9 mouse cellular contexts compared by ENCODE assay signal in genomic region chr15:84073911-84074704, GRCm38 (mm10). TPM values are rescaled to one million over a fixed set of nuclear protein-coding genes. Genes with fewer than 3 reads are reported as not detected.
DNase-seq lines count a peak whose midpoint lies in the region; ATAC-seq and TF ChIP-seq lines count a peak whose summit lies in the region.
"Had no signal": no experiment of that assay in that cellular context is flagged by ENCODE, and none has a peak within 500 bp of the region (broad histone marks: within the 10 kb centered on the region; RNA-seq: fewer than 3 reads in every experiment).

No protein-coding gene starts in this region.

- no peaks in the 10 kb centered on the region for H3K36me3 ChIP-seq in heart, adult 2 months (ENCODE audit: control insufficient read depth, insufficient read depth, low read length)
- H3K36me3 ChIP-seq in midbrain, embryonic 13.5 days: no peaks in the 10 kb centered on the region
- no peaks in the 10 kb centered on the region for H3K36me3 ChIP-seq in stomach, postnatal 0 days (ENCODE audit: control insufficient read depth, insufficient read depth, low read length)

- H3K4me3 ChIP-seq in heart, adult 2 months: no peak overlapping the region
- H3K4me3 ChIP-seq in midbrain, embryonic 13.5 days (replicated peaks): no peak overlapping the region
- no peak overlapping the region for H3K4me3 ChIP-seq in stomach, postnatal 0 days (ENCODE audit: low read depth, low read length)

- no peaks in the 10 kb centered on the region for H3K4me1 ChIP-seq in heart, adult 2 months (ENCODE audit: control insufficient read depth, insufficient read depth, low read length)
- H3K4me1 ChIP-seq in midbrain, embryonic 13.5 days (replicated peaks): peaks cover 25% of the 10 kb centered on the region
- no peaks in the 10 kb centered on the region for H3K4me1 ChIP-seq in stomach, postnatal 0 days (replicated peaks; ENCODE audit: control insufficient read depth, insufficient read depth)

- WGBS in heart, adult 2 months: 12% methylated on average over 15 of the region's 15 CpGs
- 6% methylated on average over 15 of the region's 15 CpGs for WGBS in midbrain, embryonic 13.5 days
- 16% methylated on average over 13 of the region's 15 CpGs for WGBS in stomach, postnatal 0 days

- no peaks in the 10 kb centered on the region for H3K79me2 ChIP-seq in heart, adult 2 months (replicated peaks; ENCODE audit: control insufficient read depth, insufficient read depth, low read length)

- peak; percentile 21 to 77 for DNase-seq in heart, adult 2 months
- DNase-seq in heart, adult 11 months: no peak
- peak; percentile 61 for DNase-seq in adipocyte (ENCODE audit: low spot score)
- peak; percentile 86 for DNase-seq in embryo, embryonic 10.5 days (ENCODE audit: low spot score)
- DNase-seq in heart, postnatal 10 days: peak; percentile 50 to 76
- DNase-seq in layer of hippocampus, postnatal 36 days: peak; percentile 65 to 68
- DNase-seq in stomach, postnatal 0 days (ENCODE audit: low spot score): peak; percentile 71

- no peaks in the 10 kb centered on the region for H3K27me3 ChIP-seq in heart, adult 2 months (ENCODE audit: control insufficient read depth, insufficient read depth, low read length)
- H3K27me3 ChIP-seq in midbrain, embryonic 13.5 days: peaks cover 42% of the 10 kb centered on the region
- H3K27me3 ChIP-seq in stomach, postnatal 0 days (ENCODE audit: control insufficient read depth, insufficient read depth, low read length): no peaks in the 10 kb centered on the region

- H3K9me3 ChIP-seq in midbrain, embryonic 13.5 days: no peaks in the 10 kb centered on the region
- no peaks in the 10 kb centered on the region for H3K9me3 ChIP-seq in stomach, postnatal 0 days (ENCODE audit: control insufficient read depth, low read length)

- no peak overlapping the region for H3K27ac ChIP-seq in heart, adult 2 months
- no peak overlapping the region for H3K27ac ChIP-seq in midbrain, embryonic 13.5 days
- H3K27ac ChIP-seq in stomach, postnatal 0 days (replicated peaks): no peak overlapping the region
- H3K27ac ChIP-seq: macrophage had no signal

- intact Hi-C loops in heart, adult 2 months (cut with DNase I): loop anchor here (1.0 to 2.0 kb wide), 3 partner anchors 95 to 557 kb away; no protein-coding TSS in a partner anchor
- intact Hi-C loops in heart, postnatal 10 days (cut with DNase I): loop anchor here (1.0 to 5.0 kb wide), 2 partner anchors 93 to 557 kb away; partner anchors contain the start of gene Pnpla3

- H3K4me2 ChIP-seq in midbrain, embryonic 13.5 days (replicated peaks): peak overlapping the region; percentile 25; the same call in 1 of the 2 replicates
- H3K4me2 ChIP-seq in stomach, postnatal 0 days (replicated peaks; ENCODE audit: low read depth): 0 out of 2 replicates have a peak overlapping the region, but pooled peaks have one; percentile 1

- TF ChIP-seq EP300 in heart, adult 2 months (IDR thresholded peaks at IDR 0.05; ENCODE audit: insufficient read depth, low read depth, low read length): no peak
- TF ChIP-seq EP300 in stomach, postnatal 0 days (optimal IDR thresholded peaks at IDR 0.05): no peak

- no peak overlapping the region for H3K9ac ChIP-seq in heart, adult 2 months (ENCODE audit: low read depth, low read length)
- H3K9ac ChIP-seq in midbrain, embryonic 13.5 days (replicated peaks): no peak overlapping the region
- H3K9ac ChIP-seq in stomach, postnatal 0 days (ENCODE audit: low read length): no peak overlapping the region

- TF ChIP-seq CTCF in heart, adult 2 months (IDR thresholded peaks at IDR 0.05): peak; percentile 86
- TF ChIP-seq CTCF in stomach, postnatal 0 days (IDR thresholded peaks at IDR 0.05; ENCODE audit: low read depth): peak; percentile 88

- ATAC-seq in midbrain, embryonic 13.5 days: no peak
- ATAC-seq in stomach, postnatal 0 days (ENCODE audit: low FRiP score, low TSS enrichment): no peak

- TF ChIP-seq POLR2A in heart, adult 2 months (IDR thresholded peaks at IDR 0.05; ENCODE audit: insufficient read depth, low read depth, low read length): no peak

RNA-seq across cellular contexts. Expression of gene Efcab6, which starts 8.9 kb away (rescaled TPM):
- total RNA-seq in heart, adult 2 months (2021): not detected
- 0.06 and 0.18 TPM in 2 replicates for polyA plus RNA-seq in heart, adult 2 months (2012; rRNA removed)
- total RNA-seq in heart, postnatal 10 days (2021): not detected
- total RNA-seq in layer of hippocampus, postnatal 36 days (2021): 1 to 10 TPM; 4.6 to 7.3 TPM
- 0.57 and 0.85 TPM in 2 replicates for polyA plus RNA-seq in midbrain, embryonic 13.5 days (2015; fragmentation: Nextera tagmentation; extraction: Ambion mirVana)
- 0.07 and 0.22 TPM in 2 replicates for polyA plus RNA-seq in stomach, postnatal 0 days (2015; fragmentation: Nextera tagmentation; extraction: Ambion mirVana)
- polyA plus RNA-seq: macrophage had no signal

RNA-seq across cellular contexts. Expression of gene Sult4a1, which starts 31.4 kb away (rescaled TPM):
- under 1 TPM in 1 of 2 experiments, not detected in 1; 0.20 TPM for total RNA-seq in heart, adult 2 months (2021)
- 0.86 and 0.91 TPM in 2 replicates for polyA plus RNA-seq in heart, adult 2 months (2012; rRNA removed)
- not detected for total RNA-seq in heart, postnatal 10 days (2021)
- total RNA-seq in layer of hippocampus, postnatal 36 days (2021): 100 to 1,000 TPM; 317 to 352 TPM
- polyA plus RNA-seq in midbrain, embryonic 13.5 days (2015; fragmentation: Nextera tagmentation; extraction: Ambion mirVana): 42.1 and 44.4 TPM in 2 replicates
- polyA plus RNA-seq in stomach, postnatal 0 days (2015; fragmentation: Nextera tagmentation; extraction: Ambion mirVana): 3.9 and 4.0 TPM in 2 replicates
- polyA plus RNA-seq: macrophage had no signal

RNA-seq across cellular contexts. Expression of gene Pnpla5, which starts 48.9 kb away (rescaled TPM):
- total RNA-seq in heart, adult 2 months (2021): not detected
- 0.15 TPM in 1 of 2 replicates, not detected in the other for polyA plus RNA-seq in heart, adult 2 months (2012; rRNA removed)
- total RNA-seq in heart, postnatal 10 days (2021): not detected
- not detected for total RNA-seq in layer of hippocampus, postnatal 36 days (2021)
- not detected in 2 replicates for polyA plus RNA-seq in midbrain, embryonic 13.5 days (2015; fragmentation: Nextera tagmentation; extraction: Ambion mirVana)
- not detected in 2 replicates for polyA plus RNA-seq in stomach, postnatal 0 days (2015; fragmentation: Nextera tagmentation; extraction: Ambion mirVana)
- polyA plus RNA-seq: macrophage had no signal

Comparison
In these comparisons a context has a peak if more than half of its experiments do, and no peak if none do; other contexts are left out.
1. RNA of gene Efcab6, which starts 8.9 kb away (total RNA-seq): 4.6 to 7.3 TPM in layer of hippocampus, postnatal 36 days; not detected in heart, adult 2 months and not detected in heart, postnatal 10 days; every median in the first group is over 4 times any median in the second.
2. RNA of gene Sult4a1, which starts 31.4 kb away (total RNA-seq): 317 to 352 TPM in layer of hippocampus, postnatal 36 days; 0.20 TPM in heart, adult 2 months and not detected in heart, postnatal 10 days; every median in the first group is over 100 times any median in the second.